In the genomic region with DNA sequence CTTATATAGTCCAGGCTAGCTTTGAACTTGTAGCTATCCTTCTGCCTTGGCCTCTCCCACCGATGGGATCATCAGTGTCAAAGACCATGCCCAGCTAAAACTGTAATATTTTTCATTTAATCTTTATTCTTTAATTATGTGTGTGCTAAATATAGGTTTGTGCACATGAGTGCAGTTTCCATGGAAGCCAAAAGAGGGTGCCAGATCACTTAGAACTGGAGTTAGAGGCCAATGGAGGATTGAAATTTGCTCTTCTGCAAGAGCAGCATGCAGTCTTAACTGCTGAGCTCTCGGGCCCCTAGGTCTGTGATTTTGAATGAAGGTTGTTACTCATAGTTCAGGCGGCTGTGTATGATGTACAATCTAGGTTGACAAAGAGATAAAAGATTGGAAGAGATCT, we compare ENCODE assay signal across 10 mouse cellular contexts.
A peak's percentile ranks its signal among the peaks of the same experiment; 100 is the strongest.
DNase-seq lines count a peak whose midpoint lies in the region; ATAC-seq and TF ChIP-seq lines count a peak whose summit lies in the region.
"Had no signal": no experiment of that assay in that cellular context is flagged by ENCODE, and none has a peak within 500 bp of the region (broad histone marks: within the 10 kb centered on the region; RNA-seq: fewer than 3 reads in every experiment).

No protein-coding gene starts in this region.

- H3K27me3 ChIP-seq in forebrain, postnatal 0 days (ENCODE audit: insufficient read depth, low read length) = no peaks in the 10 kb centered on the region
- H3K27me3 ChIP-seq in forebrain, embryonic 15.5 days = no peaks in the 10 kb centered on the region
- H3K27me3 ChIP-seq in lung, postnatal 0 days (replicated peaks; ENCODE audit: insufficient read depth, low read length) = no peaks in the 10 kb centered on the region
- H3K27me3 ChIP-seq: limb, embryonic 15.5 days had no signal

- H3K9me3 ChIP-seq in forebrain, postnatal 0 days (ENCODE audit: low read length) = no peaks in the 10 kb centered on the region
- no peaks in the 10 kb centered on the region for H3K9me3 ChIP-seq in forebrain, embryonic 15.5 days
- no peaks in the 10 kb centered on the region for H3K9me3 ChIP-seq in lung, postnatal 0 days (ENCODE audit: low read length)
- H3K9me3 ChIP-seq: limb, embryonic 15.5 days had no signal

- H3K4me1 ChIP-seq in forebrain, postnatal 0 days (ENCODE audit: insufficient read depth) = no peaks in the 10 kb centered on the region
- H3K4me1 ChIP-seq in forebrain, embryonic 15.5 days = no peaks in the 10 kb centered on the region
- H3K4me1 ChIP-seq in lung, postnatal 0 days (ENCODE audit: insufficient read depth, low read depth, low read length) = no peaks in the 10 kb centered on the region
- no peaks in the 10 kb centered on the region for H3K4me1 ChIP-seq in lung, adult 2 months (ENCODE audit: control insufficient read depth, insufficient read depth, low read length)
- H3K4me1 ChIP-seq: limb, embryonic 15.5 days had no signal

- no peak overlapping the region for H3K4me3 ChIP-seq in forebrain, postnatal 0 days (ENCODE audit: low read depth, low read length)
- no peak overlapping the region for H3K4me3 ChIP-seq in forebrain, embryonic 15.5 days
- no peak overlapping the region for H3K4me3 ChIP-seq in lung, postnatal 0 days (ENCODE audit: low read depth, low read length)
- H3K4me3 ChIP-seq in lung, adult 2 months (replicated peaks; ENCODE audit: extremely low read depth, low read depth, low read length) = no peak overlapping the region
- H3K4me3 ChIP-seq: limb, embryonic 15.5 days had no signal

- whole genome bisulfite sequencing in forebrain, postnatal 0 days = 75% methylated on average over 3 of the region's 3 CpGs
- WGBS in forebrain, embryonic 15.5 days = 78% methylated on average over 3 of the region's 3 CpGs
- WGBS in lung, postnatal 0 days = 62% methylated on average over 3 of the region's 3 CpGs
- 69% methylated on average over 3 of the region's 3 CpGs for WGBS in lung, adult 2 months

- H3K36me3 ChIP-seq in forebrain, postnatal 0 days (ENCODE audit: insufficient read depth) = no peaks in the 10 kb centered on the region
- no peaks in the 10 kb centered on the region for H3K36me3 ChIP-seq in forebrain, embryonic 15.5 days
- no peaks in the 10 kb centered on the region for H3K36me3 ChIP-seq in lung, postnatal 0 days (ENCODE audit: insufficient read depth, low read length)
- H3K36me3 ChIP-seq: limb, embryonic 15.5 days had no signal

- ATAC-seq in forebrain, postnatal 0 days = no peak
- no peak for ATAC-seq in forebrain, embryonic 15.5 days (replicated peaks)
- no peak for ATAC-seq in lung, postnatal 0 days

- no peak overlapping the region for H3K9ac ChIP-seq in forebrain, postnatal 0 days
- no peak overlapping the region for H3K9ac ChIP-seq in forebrain, embryonic 15.5 days (replicated peaks)
- H3K9ac ChIP-seq in lung, postnatal 0 days (replicated peaks; ENCODE audit: low read depth) = no peak overlapping the region
- H3K9ac ChIP-seq: limb, embryonic 15.5 days had no signal

- peak; percentile 64 for TF ChIP-seq CTCF in forebrain, postnatal 0 days (IDR thresholded peaks at IDR 0.05; ENCODE audit: low read depth)
- peak; percentile 35 for TF ChIP-seq CTCF in lung, postnatal 0 days (IDR thresholded peaks at IDR 0.05)
- no peak for TF ChIP-seq CTCF in lung, adult 2 months (IDR thresholded peaks at IDR 0.05; ENCODE audit: insufficient read depth, low read length)

- no peak for TF ChIP-seq EP300 in lung, postnatal 0 days (IDR thresholded peaks at IDR 0.05)

- no peak overlapping the region for H3K27ac ChIP-seq in forebrain, postnatal 0 days (ENCODE audit: low read depth, low read length)
- no peak overlapping the region for H3K27ac ChIP-seq in forebrain, embryonic 15.5 days (replicated peaks)
- no peak overlapping the region for H3K27ac ChIP-seq in lung, postnatal 0 days (ENCODE audit: low read length)
- H3K27ac ChIP-seq: limb, embryonic 15.5 days had no signal

- DNase-seq in forebrain, postnatal 0 days = peak; percentile 37
- DNase-seq in lung, postnatal 0 days (ENCODE audit: low spot score) = no peak
- no peak for DNase-seq in lung, adult 18-20 months
- DNase-seq in cerebellum, postnatal 10 days = peak; percentile 37 to 49
- DNase-seq in right cerebral cortex, postnatal 4 days = peak; percentile 45
- DNase-seq in lung, adult 2 months = no peak
- no peak for DNase-seq in ovary, postnatal 36 days (ENCODE audit: low spot score)
- DNase-seq: gastrocnemius, postnatal 25 days had no signal

- TF ChIP-seq POLR2A in lung, adult 2 months (IDR thresholded peaks at IDR 0.05; ENCODE audit: borderline replicate concordance, extremely low read depth, low read depth, low read length) = no peak

- no peak overlapping the region for H3K4me2 ChIP-seq in forebrain, postnatal 0 days (ENCODE audit: low read depth)
- no peak overlapping the region for H3K4me2 ChIP-seq in forebrain, embryonic 15.5 days (replicated peaks)
- no peak overlapping the region for H3K4me2 ChIP-seq in lung, postnatal 0 days (replicated peaks; ENCODE audit: low read depth, low read length)
- H3K4me2 ChIP-seq: limb, embryonic 15.5 days had no signal

Comparison
In these comparisons a context has a peak if more than half of its experiments do, and no peak if none do; other contexts are left out.
1. DNase-seq: peak in forebrain, postnatal 0 days (single experiment), cerebellum, postnatal 10 days (2 of 2) and right cerebral cortex, postnatal 4 days (single experiment); none in lung, postnatal 0 days (single experiment), lung, adult 18-20 months (0 of 2), lung, adult 2 months (single experiment) and ovary, postnatal 36 days (single experiment).